Mouse (Mus musculus) erythroblast, embryonic 14.5 days (primary cell): ENCODE results near the gene Tmem182.

ENCODE experiments used
- GATA1 ChIP-seq: IDR thresholded peaks from 2 replicates; pipeline ENCODE4 v1.6.1; 2012; ENCODE audit warnings: low read length, inconsistent platforms, mixed read lengths
- TAL1 ChIP-seq: IDR thresholded peaks from 3 replicates; pipeline ENCODE4 v1.6.1; 2012; ENCODE audit warnings: low read length, inconsistent platforms, mixed read lengths

DNA sequence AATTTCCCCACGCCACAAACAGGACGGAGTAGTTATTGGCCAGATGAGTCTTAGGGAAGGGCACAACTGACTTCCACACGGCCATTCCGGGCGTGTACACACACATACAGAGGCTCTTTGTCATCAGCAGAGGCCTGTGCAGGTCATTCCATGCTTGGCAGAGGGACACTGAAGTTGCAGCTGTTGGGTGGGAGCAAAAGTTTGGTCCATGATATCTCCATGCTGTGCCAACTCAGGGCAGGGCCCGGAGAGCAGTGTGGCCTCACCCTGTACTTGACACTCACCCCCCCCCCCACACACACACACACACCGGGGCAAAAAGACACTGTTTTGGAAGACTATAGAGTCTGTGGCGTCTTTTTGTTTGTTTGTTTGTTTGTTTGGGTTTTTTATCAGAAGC, 35.2 kb downstream of the Tmem182 start:
- TF ChIP-seq TAL1 (no peak), GATA1 (no peak)
